Mouse (Mus musculus) heart, adult 2 months (tissue): ENCODE results near the gene Ralb. TPM values are rescaled to one million over a fixed set of nuclear protein-coding genes. Genes with fewer than 3 reads are reported as not detected.

Experiments
- DNase-seq, 2 experiments: peaks; one replicate each; pipeline ENCODE4 v3.0.0; 2021
- H3K27ac ChIP-seq: fragments of 200-600 bp; 2 replicates; pipeline ENCODE4 v1.8.1; 2022
- H3K27me3 ChIP-seq: fragments of 200-500 bp; 2 replicates; pipeline ENCODE4 v1.6.1; 2012; ENCODE audit warnings: mild to moderate bottlenecking, low read length, inconsistent platforms, mixed read lengths; ENCODE audit not compliant: control insufficient read depth, insufficient read depth
- H3K36me3 ChIP-seq: fragments of 200-500 bp; 2 replicates; pipeline ENCODE4 v1.6.1; 2012; ENCODE audit warnings: low read length, inconsistent platforms; ENCODE audit not compliant: control insufficient read depth, insufficient read depth
- H3K4me1 ChIP-seq: fragments of 200-500 bp; 2 replicates; pipeline ENCODE4 v1.6.1; 2011; ENCODE audit warnings: low read length; ENCODE audit not compliant: control insufficient read depth, insufficient read depth
- H3K4me3 ChIP-seq: fragments of 200-600 bp; 2 replicates; pipeline ENCODE4 v1.8.1; 2022
- H3K79me2 ChIP-seq: fragments of 200-500 bp; replicated peaks from 2 replicates; pipeline ENCODE4 v1.6.1; 2012; ENCODE audit warnings: mild to moderate bottlenecking, inconsistent platforms, low read length, moderate library complexity, mixed read lengths; ENCODE audit not compliant: control insufficient read depth, insufficient read depth
- H3K9ac ChIP-seq: fragments of 200-500 bp; 2 replicates; pipeline ENCODE4 v1.6.1; 2012; ENCODE audit warnings: low read depth, mild to moderate bottlenecking, control low read depth, inconsistent platforms, low read length, mixed read lengths
- CTCF ChIP-seq: fragments of 200-600 bp; IDR thresholded peaks from 2 replicates; pipeline ENCODE4 v1.8.1; 2022; ENCODE audit warnings: antibody characterized with exemption, mild to moderate bottlenecking, moderate library complexity
- EP300 ChIP-seq: fragments of 200-500 bp; IDR thresholded peaks from 2 replicates; pipeline ENCODE4 v1.6.1; 2011; ENCODE audit warnings: low read depth, low read length, control low read depth; ENCODE audit not compliant: insufficient read depth
- POLR2A ChIP-seq: fragments of 200-500 bp; IDR thresholded peaks from 2 replicates; pipeline ENCODE4 v1.6.1; 2011; ENCODE audit warnings: mild to moderate bottlenecking, low read depth, low read length, control low read depth; ENCODE audit not compliant: insufficient read depth
- WGBS: fragments of 180-500 bp; shearing (Covaris S2); methylation state at CpG from one replicate; pipeline ENCODE4 v1.1.7; 2018; 5-methylcytosine and 5-hydroxymethylcytosine counted together
- intact Hi-C: fragments of 180-260 bp; cut with DNase I; formaldehyde crosslinking; loops from one replicate; pipeline ENCODE4 v1.15.1; 2025
- polyA plus RNA-seq: library from polyadenylated mRNA; depleted of rRNA; stranded (reverse); fragments of >200 nt; gene quantifications from 2 replicates; pipeline ENCODE4 v1.2.3, GENCODE M21; 2012
- total RNA-seq, 2 experiments: library from RNA; stranded (reverse); gene quantifications; 2 replicates each; pipeline ENCODE4 v1.2.3; 2021

The Ralb gene
- total and polyA plus RNA-seq, 3 experiments = 23.1 to 30.1 (median 26.9) TPM

GRCm38 (mm10) chr1:119450651-119451345 lies 53.8 kb downstream of the Ralb start:
- DNase-seq = no peak
- TF ChIP-seq POLR2A (no peak), EP300 (0 out of 2 replicates have a peak, but pooled peaks have one; percentile 31), CTCF (no peak)
- WGBS = 69% methylated on average over 10 of the region's 10 CpGs

GRCm38 (mm10) chr1:119446753-119447283 lies 57.8 kb downstream of the Ralb start:
- DNase-seq = peak in 1 of 2 experiments; percentile 28
- Histone ChIP-seq H3K4me1 (peaks cover 7% of the 10 kb centered on the region), H3K9ac (no peak overlapping the region), H3K79me2 (no peaks in the 10 kb centered on the region), H3K27me3 (no peaks in the 10 kb centered on the region), H3K36me3 (no peaks in the 10 kb centered on the region), H3K4me3 (no peak overlapping the region), H3K27ac (no peak overlapping the region)
- TF ChIP-seq POLR2A (no peak), EP300 (no peak), CTCF (no peak)
- 39% methylated on average over 10 of the region's 10 CpGs for WGBS
- intact Hi-C loops = no loop called here

More at GRCm38 (mm10) chr1:119450651-119451345, 53.8 kb downstream of the Ralb start:
- H3K79me2 ChIP-seq = no peaks in the 10 kb centered on the region
- H3K27me3 ChIP-seq = no peaks in the 10 kb centered on the region
- peaks cover 7% of the 10 kb centered on the region for H3K4me1 ChIP-seq
- no peaks in the 10 kb centered on the region for H3K36me3 ChIP-seq
- H3K4me3 ChIP-seq = no peak overlapping the region
- intact Hi-C loops = no loop called here
- no peak overlapping the region for H3K27ac ChIP-seq
- H3K9ac ChIP-seq = no peak overlapping the region

- H3K27ac ChIP-seq = no peak overlapping the region
- H3K27me3 ChIP-seq = no peaks in the 10 kb centered on the region
- H3K4me3 ChIP-seq = no peak overlapping the region
- intact Hi-C loops = no loop called here
- H3K36me3 ChIP-seq = no peaks in the 10 kb centered on the region
- H3K4me1 ChIP-seq = peaks cover 5% of the 10 kb centered on the region
- TF ChIP-seq EP300 (no peak), CTCF (peak; percentile 44)
- H3K9ac ChIP-seq = no peak overlapping the region
- WGBS = 85% methylated on average over 21 of the region's 21 CpGs
- no peak for DNase-seq
- H3K79me2 ChIP-seq = no peaks in the 10 kb centered on the region
Observed at GRCm38 (mm10) chr1:119443591-119444350, 60.8 kb downstream of the Ralb start.

GRCm38 (mm10) chr1:119442901-119443300 lies 61.7 kb downstream of the Ralb start:
- Histone ChIP-seq H3K9ac (no peak overlapping the region), H3K27ac (no peak overlapping the region), H3K79me2 (no peaks in the 10 kb centered on the region), H3K4me3 (no peak overlapping the region), H3K36me3 (no peaks in the 10 kb centered on the region), H3K4me1 (peaks cover 5% of the 10 kb centered on the region), H3K27me3 (no peaks in the 10 kb centered on the region)
- no peak for DNase-seq
- no peak for TF ChIP-seq EP300
- no peak for TF ChIP-seq CTCF
- no peak for TF ChIP-seq POLR2A
- WGBS = 87% methylated on average over 9 of the region's 9 CpGs
- intact Hi-C loops = no loop called here

GRCm38 (mm10) chr1:119438105-119438637 lies 66.4 kb downstream of the Ralb start:
- Histone ChIP-seq H3K4me1 (no peaks in the 10 kb centered on the region), H3K9ac (no peak overlapping the region), H3K27me3 (no peaks in the 10 kb centered on the region), H3K36me3 (no peaks in the 10 kb centered on the region), H3K4me3 (no peak overlapping the region), H3K79me2 (no peaks in the 10 kb centered on the region), H3K27ac (no peak overlapping the region)
- TF ChIP-seq CTCF = no peak
- no peak for TF ChIP-seq POLR2A
- TF ChIP-seq EP300 = no peak
- WGBS = 95% methylated on average over 9 of the region's 9 CpGs
- no peak for DNase-seq
- intact Hi-C loops = no loop called here

GRCm38 (mm10) chr1:119437401-119437800 lies 67.2 kb downstream of the Ralb start:
- no peak for DNase-seq
- Histone ChIP-seq H3K27ac (no peak overlapping the region), H3K4me3 (no peak overlapping the region), H3K27me3 (no peaks in the 10 kb centered on the region), H3K4me1 (no peaks in the 10 kb centered on the region), H3K9ac (no peak overlapping the region), H3K36me3 (no peaks in the 10 kb centered on the region), H3K79me2 (no peaks in the 10 kb centered on the region)
- TF ChIP-seq EP300 = no peak
- no peak for TF ChIP-seq CTCF
- TF ChIP-seq POLR2A = no peak
- intact Hi-C loops = no loop called here
- 61% methylated on average over 6 of the region's 6 CpGs for WGBS
